Mouse (Mus musculus): ENCODE measurements around the gene Alk.
"Not testable (repeated sequence)": the region's sequence is repeated elsewhere in the genome, so short reads cannot be mapped to it uniquely, and the experiment has no call there.

Gene Alk

GRCm38 (mm10) chr17:72528481-72528880 lies 75.9 kb downstream of the Alk start:
- no peak for DNase-seq (ENCODE audit: low read depth, low spot score)

- no peak for DNase-seq (ENCODE audit: low read depth, low spot score)
These were observed 76.9 kb downstream of the Alk start for GRCm38 (mm10) chr17:72527481-72527880.

- no peak for DNase-seq (ENCODE audit: low read depth, low spot score)
These were observed 78.1 kb downstream of the Alk start for GRCm38 (mm10) chr17:72526356-72526755.

GRCm38 (mm10) chr17:72524839-72525238 lies 79.6 kb downstream of the Alk start:
- DNase-seq (ENCODE audit: low read depth, low spot score): no peak

- DNase-seq (ENCODE audit: low read depth, low spot score): no peak
These were observed 81.4 kb downstream of the Alk start for GRCm38 (mm10) chr17:72523006-72523405.

GRCm38 (mm10) chr17:72522381-72522780 lies 82.0 kb downstream of the Alk start:
- DNase-seq (ENCODE audit: low read depth, low spot score): peak; percentile 25

- DNase-seq (ENCODE audit: low read depth, low spot score): no peak
These were observed 83.1 kb downstream of the Alk start for GRCm38 (mm10) chr17:72521353-72521752.

GRCm38 (mm10) chr17:72510746-72511145 lies 93.7 kb downstream of the Alk start:
- no peak for DNase-seq (ENCODE audit: low read depth, low spot score)

GRCm38 (mm10) chr17:72508678-72509394 lies 95.6 kb downstream of the Alk start:
- DNase-seq (ENCODE audit: low read depth, low spot score): no peak

- DNase-seq (ENCODE audit: low read depth, low spot score): no peak
These were observed 99.2 kb downstream of the Alk start for GRCm38 (mm10) chr17:72505213-72505612.

GRCm38 (mm10) chr17:72504581-72504980 lies 99.8 kb downstream of the Alk start:
- DNase-seq (ENCODE audit: low read depth, low spot score): no peak

- DNase-seq (ENCODE audit: low read depth, low spot score): no peak
These were observed 109.0 kb downstream of the Alk start for GRCm38 (mm10) chr17:72495395-72495794.

GRCm38 (mm10) chr17:72485623-72486022 lies 118.8 kb downstream of the Alk start:
- DNase-seq (ENCODE audit: low read depth, low spot score): no peak

- DNase-seq (ENCODE audit: low read depth, low spot score): not testable (repeated sequence)
These were observed 125.2 kb downstream of the Alk start for GRCm38 (mm10) chr17:72479260-72479659.

- DNase-seq (ENCODE audit: low read depth, low spot score): no peak
These were observed 126.5 kb downstream of the Alk start for GRCm38 (mm10) chr17:72477889-72478405.

GRCm38 (mm10) chr17:72476956-72477355 lies 127.5 kb downstream of the Alk start:
- no peak for DNase-seq (ENCODE audit: low read depth, low spot score)

GRCm38 (mm10) chr17:72474166-72474565 lies 130.3 kb downstream of the Alk start:
- DNase-seq (ENCODE audit: low read depth, low spot score): no peak

GRCm38 (mm10) chr17:72448477-72448876 lies 155.9 kb downstream of the Alk start:
- no peak for DNase-seq (ENCODE audit: low read depth, low spot score)

GRCm38 (mm10) chr17:72445204-72446177 lies 158.9 kb downstream of the Alk start:
- no peak for DNase-seq (ENCODE audit: low read depth, low spot score)

- DNase-seq (ENCODE audit: low read depth, low spot score): no peak
These were observed 187.0 kb downstream of the Alk start for GRCm38 (mm10) chr17:72417451-72417850.

- DNase-seq (ENCODE audit: low read depth, low spot score): no peak
These were observed 189.8 kb downstream of the Alk start for GRCm38 (mm10) chr17:72414676-72415075.

GRCm38 (mm10) chr17:72404813-72405212 lies 199.6 kb downstream of the Alk start:
- DNase-seq (ENCODE audit: low read depth, low spot score): no peak

All from retina, adult 2 months (tissue).